Mouse (Mus musculus) liver, postnatal 0 days (tissue): ENCODE data around the gene Pde4d. TPM values are rescaled to one million over a fixed set of nuclear protein-coding genes. Genes with fewer than 3 reads are reported as not detected.
A peak's percentile ranks its signal among the peaks of the same experiment; 100 is the strongest.

Experiments
- ATAC-seq: fragments of 200-750 bp; cut with Nextera tagmentation; 2 replicates; pipeline ENCODE4 v1.8.0; 2017; ENCODE audit warnings: mild to moderate bottlenecking, moderate library complexity
- DNase-seq: peaks from one replicate; pipeline ENCODE4 v3.0.0-alpha.2; 2016
- H3K27ac ChIP-seq: fragments of 300-500 bp; sonication (generic); 2 replicates; pipeline ENCODE4 v1.5.1; 2014; ENCODE audit warnings: antibody characterized with exemption, moderate library complexity, mild to moderate bottlenecking, low read depth
- H3K27me3 ChIP-seq: fragments of 300-500 bp; sonication (generic); 2 replicates; pipeline ENCODE4 v1.6.1; 2014; ENCODE audit warnings: low read length, control low read depth, mixed read lengths; ENCODE audit not compliant: insufficient read depth
- H3K36me3 ChIP-seq: fragments of 300-500 bp; sonication (generic); replicated peaks from 2 replicates; pipeline ENCODE4 v1.6.1; 2014; ENCODE audit warnings: mild to moderate bottlenecking, control low read depth, low read length, moderate library complexity, mixed read lengths; ENCODE audit not compliant: insufficient read depth
- H3K4me1 ChIP-seq: fragments of 300-500 bp; sonication (generic); 2 replicates; pipeline ENCODE4 v1.6.1; 2014; ENCODE audit warnings: antibody characterized with exemption, mild to moderate bottlenecking, control low read depth; ENCODE audit not compliant: insufficient read depth
- H3K4me2 ChIP-seq: fragments of 300-500 bp; sonication (generic); 2 replicates; pipeline ENCODE4 v1.6.1; 2014; ENCODE audit warnings: low read depth, mild to moderate bottlenecking, low read length, moderate library complexity, mixed read lengths
- H3K4me3 ChIP-seq: fragments of 300-500 bp; sonication (generic); 2 replicates; pipeline ENCODE4 v1.5.1; 2014; ENCODE audit warnings: low read depth, low read length
- H3K9ac ChIP-seq: fragments of 300-500 bp; sonication (generic); replicated peaks from 2 replicates; pipeline ENCODE4 v1.6.1; 2014; ENCODE audit warnings: mild to moderate bottlenecking, moderate library complexity
- H3K9me3 ChIP-seq: fragments of 300-500 bp; sonication (generic); 2 replicates; pipeline ENCODE4 v1.6.1; 2016; ENCODE audit warnings: mild to moderate bottlenecking, control low read depth, low read length, mixed read lengths
- CTCF ChIP-seq: sonication (generic); IDR thresholded peaks from 2 replicates; pipeline ENCODE4 v1.5.1; 2016; ENCODE audit warnings: antibody characterized with exemption, low read depth
- EP300 ChIP-seq: IDR thresholded peaks from 2 replicates; pipeline ENCODE4 v1.6.1; 2016; ENCODE audit warnings: antibody characterized with exemption, low read depth, mild to moderate bottlenecking
- WGBS: fragments of 180-500 bp; shearing (Covaris S2); extraction: QIAGEN DNeasy Blood & Tissue Kit; methylation state at CpG from one replicate; pipeline ENCODE4 v1.1.7; 2014; ENCODE audit not compliant: insufficient replicate concordance; 5-methylcytosine and 5-hydroxymethylcytosine counted together
- polyA plus RNA-seq: library from polyadenylated mRNA; unstranded; fragments of >200 nt; fragmentation: Nextera tagmentation; extraction: Ambion mirVana; gene quantifications from 2 replicates; pipeline ENCODE4 v1.2.1, GENCODE M21; 2015

Gene Pde4d
- polyA plus RNA-seq, 1 experiment from 2014 or later: 6.1 TPM

DNA sequence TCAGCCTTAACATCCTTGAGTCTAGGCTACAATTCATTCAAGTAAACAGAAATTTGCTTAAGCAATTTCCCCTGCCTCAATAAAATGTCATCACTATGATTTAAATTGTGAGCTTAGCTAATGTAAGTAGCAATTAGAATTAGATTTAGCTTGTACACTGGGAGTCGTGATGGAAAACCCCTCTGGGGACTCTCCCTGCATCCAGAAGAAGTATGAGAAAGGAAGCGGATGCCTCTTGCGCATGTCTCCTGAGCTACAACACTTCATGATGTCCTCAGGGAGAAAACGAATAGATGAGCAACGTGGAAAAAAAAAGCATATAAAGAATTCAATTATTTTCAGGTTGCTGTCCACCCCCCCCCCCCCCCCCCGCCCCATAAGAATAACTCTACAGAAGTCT is 20.9 kb upstream of the Pde4d start:
- 75% methylated on average over 6 of the region's 6 CpGs for WGBS

DNA sequence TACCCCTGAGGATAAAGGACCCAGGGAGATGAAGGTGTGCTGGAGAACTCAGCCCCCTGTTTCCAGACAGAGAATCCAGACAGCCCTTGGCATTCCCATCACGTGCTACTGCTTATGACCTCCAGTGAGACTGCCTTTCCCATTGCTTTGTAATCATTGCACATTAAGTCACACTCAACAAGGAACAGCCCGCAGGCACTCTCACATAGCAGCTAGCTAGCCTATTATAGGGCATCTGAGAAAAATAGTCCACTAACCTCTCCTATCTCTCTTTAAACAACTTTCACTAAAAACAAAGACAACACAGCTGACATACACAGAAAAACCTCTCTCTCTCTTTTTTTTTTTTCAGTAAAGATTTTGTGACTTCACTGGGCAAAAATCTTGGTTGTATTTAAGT is 20.1 kb upstream of the Pde4d start:
- DNase-seq (no peak), ATAC-seq (no peak)
- TF ChIP-seq CTCF: no peak
- no peak for TF ChIP-seq EP300
- Histone ChIP-seq H3K27ac (no peak overlapping the region), H3K36me3 (no peaks in the 10 kb centered on the region), H3K4me3 (no peak overlapping the region), H3K4me1 (no peaks in the 10 kb centered on the region), H3K9ac (no peak overlapping the region), H3K9me3 (no peaks in the 10 kb centered on the region), H3K4me2 (no peak overlapping the region), H3K27me3 (no peaks in the 10 kb centered on the region)
- WGBS: 78% methylated on average over 2 of the region's 2 CpGs

More for the DNA sequence above, 20.9 kb upstream of the Pde4d start:
- ATAC-seq: no peak
- H3K4me2 ChIP-seq: no peak overlapping the region
- H3K4me3 ChIP-seq: no peak overlapping the region
- no peak for DNase-seq
- no peaks in the 10 kb centered on the region for H3K9me3 ChIP-seq
- TF ChIP-seq CTCF (no peak), EP300 (no peak)
- H3K27ac ChIP-seq: no peak overlapping the region
- H3K27me3 ChIP-seq: no peaks in the 10 kb centered on the region
- H3K36me3 ChIP-seq: no peaks in the 10 kb centered on the region
- H3K4me1 ChIP-seq: no peaks in the 10 kb centered on the region
- H3K9ac ChIP-seq: no peak overlapping the region

DNA sequence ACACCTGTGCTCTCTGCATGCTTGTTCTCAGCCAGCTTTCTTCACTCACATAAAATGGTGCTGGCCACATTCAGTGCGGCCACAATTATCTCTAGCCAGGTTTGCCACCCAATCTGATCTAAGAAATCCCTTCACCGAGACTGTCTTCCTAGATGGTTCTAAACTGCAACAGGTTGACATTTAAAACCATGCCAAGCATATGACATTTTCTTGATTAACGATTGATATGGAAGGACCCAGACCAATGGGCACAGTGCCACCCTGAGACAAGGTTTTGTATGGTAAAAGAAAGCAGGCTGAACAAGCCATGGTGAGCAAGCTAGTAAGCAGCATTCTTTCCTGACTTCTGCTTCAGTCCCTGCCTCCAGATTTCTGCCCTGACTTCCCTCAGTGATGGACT is 18.0 kb upstream of the Pde4d start:
- ATAC-seq (no peak), DNase-seq (no peak)
- H3K9ac ChIP-seq: no peak overlapping the region
- TF ChIP-seq EP300 (no peak), CTCF (no peak)
- WGBS: 86% methylated on average over 3 of the region's 3 CpGs
- no peak overlapping the region for H3K27ac ChIP-seq
- H3K4me1 ChIP-seq: no peaks in the 10 kb centered on the region
- no peaks in the 10 kb centered on the region for H3K9me3 ChIP-seq
- no peak overlapping the region for H3K4me2 ChIP-seq
- H3K27me3 ChIP-seq: no peaks in the 10 kb centered on the region
- H3K36me3 ChIP-seq: no peaks in the 10 kb centered on the region
- H3K4me3 ChIP-seq: no peak overlapping the region

DNA sequence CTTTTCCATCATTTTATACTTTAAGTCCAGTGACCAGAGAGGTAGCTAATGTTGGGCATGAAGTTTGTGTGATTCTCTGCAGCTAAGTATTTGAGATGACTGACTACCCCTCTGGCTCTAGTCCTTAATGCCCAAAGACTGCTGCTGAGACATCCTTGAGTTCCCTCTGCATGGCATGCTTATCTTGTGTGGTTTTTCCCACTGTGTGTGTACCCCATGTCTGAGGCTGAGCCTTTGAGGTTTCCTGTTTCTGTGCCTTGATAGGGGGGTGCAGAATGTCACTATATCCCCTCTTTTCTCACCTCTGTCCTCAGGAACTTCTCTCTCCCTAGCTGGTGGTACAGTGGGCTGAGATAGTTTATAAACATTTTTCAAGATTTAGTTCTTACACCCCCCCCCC is 14.1 kb upstream of the Pde4d start:
- no peak for ATAC-seq
- H3K4me1 ChIP-seq: no peaks in the 10 kb centered on the region

DNA sequence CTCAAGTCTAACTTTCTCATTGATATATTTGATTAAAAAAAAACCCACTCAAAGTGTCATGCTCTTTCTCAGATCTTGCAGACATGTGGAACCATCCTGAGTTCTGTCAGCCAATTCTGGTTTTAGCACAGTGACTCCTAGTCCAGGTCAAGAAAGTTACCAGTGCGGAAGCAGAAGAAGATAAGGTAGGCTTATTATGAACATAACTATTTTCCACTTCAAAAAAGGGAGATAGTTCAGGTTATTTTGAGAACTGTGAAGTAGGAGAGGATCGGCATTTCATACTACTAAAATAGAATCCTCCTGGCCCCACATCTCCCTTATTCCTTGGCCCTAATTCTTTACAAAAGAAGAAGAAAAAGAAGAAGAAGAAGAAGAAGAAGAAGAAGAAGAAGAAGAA is 12.3 kb upstream of the Pde4d start:
- no peaks in the 10 kb centered on the region for H3K36me3 ChIP-seq

More for the DNA sequence above, 14.1 kb upstream of the Pde4d start:
- Histone ChIP-seq H3K27ac (no peak overlapping the region), H3K27me3 (no peaks in the 10 kb centered on the region), H3K4me2 (no peak overlapping the region), H3K4me3 (no peak overlapping the region), H3K9me3 (no peaks in the 10 kb centered on the region), H3K9ac (no peak overlapping the region), H3K36me3 (no peaks in the 10 kb centered on the region)
- TF ChIP-seq CTCF (no peak), EP300 (no peak)
- no peak for DNase-seq

DNA sequence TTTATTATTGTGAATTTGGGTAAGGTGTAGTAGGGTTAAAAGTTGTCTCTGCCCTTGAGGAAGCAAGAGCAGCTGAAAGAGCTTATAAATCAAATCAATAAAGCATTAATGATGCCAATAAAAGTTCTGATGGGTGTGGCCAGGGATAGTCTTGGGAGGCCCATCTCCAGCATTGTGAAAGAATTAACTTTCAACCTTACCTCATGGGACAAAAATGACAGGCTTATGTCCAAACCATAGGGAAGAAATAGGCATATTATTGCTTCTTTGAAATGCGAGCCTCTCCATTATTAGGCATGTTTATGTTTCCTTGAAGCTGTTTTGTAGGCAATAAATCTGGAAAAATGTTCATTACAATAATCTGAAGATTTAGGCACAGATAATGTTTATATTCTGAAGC is 10.7 kb upstream of the Pde4d start:
- Histone ChIP-seq H3K9ac (no peak overlapping the region), H3K4me2 (no peak overlapping the region), H3K27ac (no peak overlapping the region), H3K9me3 (no peaks in the 10 kb centered on the region), H3K27me3 (no peaks in the 10 kb centered on the region), H3K4me1 (no peaks in the 10 kb centered on the region), H3K4me3 (no peak overlapping the region), H3K36me3 (no peaks in the 10 kb centered on the region)
- WGBS: 84% methylated on average over 1 of the region's 1 CpGs
- ATAC-seq (no peak), DNase-seq (no peak)
- TF ChIP-seq CTCF: no peak
- TF ChIP-seq EP300: no peak

More for the DNA sequence above, 12.3 kb upstream of the Pde4d start:
- TF ChIP-seq CTCF (no peak), EP300 (no peak)
- DNase-seq (no peak), ATAC-seq (no peak)
- no peaks in the 10 kb centered on the region for H3K27me3 ChIP-seq
- no peak overlapping the region for H3K9ac ChIP-seq
- no peak overlapping the region for H3K4me2 ChIP-seq
- no peaks in the 10 kb centered on the region for H3K9me3 ChIP-seq
- H3K4me3 ChIP-seq: no peak overlapping the region
- no peak overlapping the region for H3K27ac ChIP-seq
- no peaks in the 10 kb centered on the region for H3K4me1 ChIP-seq
- WGBS: 79% methylated on average over 2 of the region's 2 CpGs

DNA sequence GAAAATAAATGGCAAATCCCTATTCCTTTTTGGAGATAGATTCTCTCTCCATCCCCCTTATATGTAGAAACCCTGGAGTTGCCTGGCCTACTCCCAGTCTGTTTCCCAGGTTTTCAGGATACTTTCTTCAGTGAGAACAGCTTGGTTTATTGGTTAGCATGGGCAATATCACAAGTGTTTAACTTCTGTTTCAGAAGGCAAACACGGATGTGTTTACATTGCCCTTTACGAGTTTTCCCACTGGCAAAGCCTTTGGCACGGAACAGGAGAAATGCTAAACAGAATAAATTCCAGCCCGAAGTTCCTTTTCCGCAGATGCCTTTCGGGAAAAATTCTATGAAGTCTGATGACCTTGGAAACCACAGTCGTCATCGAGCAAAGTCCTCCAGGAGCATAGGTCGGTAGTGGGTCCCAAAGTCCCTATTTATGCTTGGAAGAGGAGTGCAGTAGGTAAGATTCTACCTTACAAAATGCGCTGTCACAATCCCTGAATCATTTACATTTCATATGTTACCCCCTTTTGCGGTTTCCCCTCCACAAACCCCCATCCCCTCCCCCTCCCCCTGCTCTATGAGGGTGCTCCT is 1.3 kb upstream of the Pde4d start:
- peak; percentile 92 for ATAC-seq
- H3K27me3 ChIP-seq: no peaks in the 10 kb centered on the region
- no peak overlapping the region for H3K9ac ChIP-seq
- no peak for TF ChIP-seq CTCF
- TF ChIP-seq EP300: peak; percentile 60; the same call in 1 of the 2 replicates
- no peaks in the 10 kb centered on the region for H3K4me1 ChIP-seq
- no peak overlapping the region for H3K4me3 ChIP-seq
- H3K27ac ChIP-seq: peak overlapping the region; percentile 25
- H3K36me3 ChIP-seq: no peaks in the 10 kb centered on the region
- 46% methylated on average over 11 of the region's 11 CpGs for WGBS
- DNase-seq: peak; percentile 36
- no peaks in the 10 kb centered on the region for H3K9me3 ChIP-seq
- H3K4me2 ChIP-seq: peak overlapping the region; percentile 47
